Mouse (Mus musculus) gastrocnemius, postnatal 4 days (tissue): ENCODE data around the gene Gm14440. TPM values are rescaled to one million over a fixed set of nuclear protein-coding genes. Genes with fewer than 3 reads are reported as not detected.
"Not testable (repeated sequence)": the region's sequence is repeated elsewhere in the genome, so short reads cannot be mapped to it uniquely, and the experiment has no call there.

Experiments
- DNase-seq, 2 experiments: peaks; one replicate each; pipeline ENCODE4 v3.0.0; 2021 to 2022; ENCODE audit warnings: low spot score in 2 of 2, mixed read lengths in 2 of 2
- long read RNA-seq, 2 experiments: library from polyadenylated mRNA; stranded (forward); transcript quantifications; one replicate each; pipeline ENCODE4 v2.0.0; 2021
- total RNA-seq, 2 experiments: library from RNA; stranded (reverse); gene quantifications; 2 replicates each; pipeline ENCODE4 v1.2.3; 2021

The Gm14440 gene
- 1 to 10 TPM in 1 of 2 experiments, not detected in 1; 6.3 TPM for total RNA-seq
- long read RNA-seq, experiment 1, result 0 reads
- long read RNA-seq, experiment 2, partial matches to known transcripts, result 0 of 2 reads
- long read RNA-seq, experiment 2, other reads (novel, unspliced or antisense), result 0 of 2 reads

DNA sequence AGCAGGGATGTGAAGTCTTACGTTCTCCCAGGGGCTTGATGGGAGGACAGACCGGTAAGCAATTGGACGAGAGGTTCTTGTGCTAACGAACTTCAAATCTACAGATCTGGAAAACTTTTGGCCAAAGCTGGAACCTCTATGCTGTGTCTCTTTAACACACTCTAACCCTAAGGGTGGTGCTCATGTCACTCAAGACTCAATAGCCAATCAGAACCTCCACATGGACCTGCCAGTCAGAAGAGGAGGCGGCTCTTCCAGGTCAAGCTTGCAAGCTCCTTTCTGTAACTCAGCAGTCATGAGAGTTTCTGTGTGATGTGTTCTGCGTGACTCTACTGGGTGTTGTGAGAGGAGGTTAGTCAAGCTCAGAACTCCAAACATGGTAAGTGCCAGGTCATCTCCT lies at the start of gene Gm14440:
Gm14440 (plus strand) TSS at position 301 of the 400 bp plus-strand sequence.
- not testable (repeated sequence) for DNase-seq

Other genes starting within 250 kb of the Gm14440 start
- gene Gm14393, start 207.3 kb upstream of the Gm14440 start, total RNA-seq, result 1 to 10 TPM; 1.0 TPM
- 10 to 100 TPM; 10.5 to 12.6 TPM for gene Gm14399, start 133.1 kb upstream of the Gm14440 start, total RNA-seq
- gene Gm14443, start 99.3 kb upstream of the Gm14440 start, total RNA-seq, result 1 to 10 TPM in 1 of 2 experiments, under 1 TPM in 1; 0.49 to 1.2 TPM
- gene Gm14391, start 68.2 kb upstream of the Gm14440 start, total RNA-seq, result 10 to 100 TPM; 41.8 to 45.6 TPM
- 10 to 100 TPM; 22.6 to 26.2 TPM for gene Gm4631, start 63.1 kb downstream of the Gm14440 start, total RNA-seq
- 1 to 10 TPM; 4.3 to 4.8 TPM for gene Zfp968, start 97.3 kb downstream of the Gm14440 start, total RNA-seq
- 1 to 10 TPM; 2.5 to 3.5 TPM for gene Gm4724, start 160.7 kb downstream of the Gm14440 start, total RNA-seq
- 1 to 10 TPM; 2.1 to 2.7 TPM for gene Zfp965, start 194.9 kb downstream of the Gm14440 start, total RNA-seq